9 mouse cellular contexts compared by ENCODE assay signal in the genomic region with DNA sequence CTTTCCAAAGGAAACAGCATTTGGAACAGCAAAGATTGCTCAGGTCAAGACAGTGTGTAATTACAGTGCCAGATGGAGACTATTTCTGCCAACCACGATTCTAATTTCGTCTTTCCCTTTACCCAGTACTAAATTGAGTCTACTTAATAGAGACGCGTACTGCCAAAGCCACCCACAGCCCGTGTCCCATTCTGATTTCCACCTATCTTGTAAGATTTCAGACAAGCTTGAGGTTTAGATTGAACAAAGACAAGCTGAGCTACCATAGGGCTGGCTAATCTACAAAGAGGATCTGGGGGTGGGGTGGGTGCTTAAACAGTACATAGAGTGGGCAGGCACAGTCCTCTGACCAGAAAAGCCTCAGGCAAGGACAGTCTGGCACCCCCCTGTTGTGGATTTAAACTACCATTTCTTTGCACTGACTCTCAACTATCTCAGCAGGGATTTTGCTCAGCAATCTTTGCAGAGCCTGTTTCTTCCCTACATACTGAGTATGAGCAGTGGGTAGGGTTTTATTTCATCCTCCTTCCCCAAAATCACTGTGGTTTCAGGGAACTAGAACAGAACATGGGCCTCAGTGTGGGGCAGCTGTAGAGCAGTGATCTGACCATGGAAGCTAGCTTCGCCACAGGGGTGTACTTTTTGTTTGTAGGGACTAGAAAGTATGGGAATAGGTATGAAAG. TPM values are rescaled to one million over a fixed set of nuclear protein-coding genes. Genes with fewer than 3 reads are reported as not detected.
DNase-seq lines count a peak whose midpoint lies in the region; ATAC-seq lines count a peak whose summit lies in the region.
"Had no signal": no experiment of that assay in that cellular context is flagged by ENCODE, and none has a peak within 500 bp of the region (broad histone marks: within the 10 kb centered on the region; RNA-seq: fewer than 3 reads in every experiment).

No protein-coding gene starts in this region.

- H3K9ac ChIP-seq in forebrain, embryonic 11.5 days (ENCODE audit: low read length) = no peak overlapping the region
- no peak overlapping the region for H3K9ac ChIP-seq in kidney, embryonic 14.5 days (ENCODE audit: low read depth, low read length)
- H3K9ac ChIP-seq: heart, embryonic 15.5 days had no signal

- no peak overlapping the region for H3K27ac ChIP-seq in forebrain, embryonic 11.5 days (ENCODE audit: low read depth, low read length)
- no peak overlapping the region for H3K27ac ChIP-seq in forebrain, embryonic 10.5 days
- H3K27ac ChIP-seq in kidney, embryonic 14.5 days (ENCODE audit: low read depth, low read length) = no peak overlapping the region
- H3K27ac ChIP-seq: heart, embryonic 15.5 days had no signal

- 64% methylated on average over 6 of the region's 6 CpGs for WGBS in forebrain, embryonic 11.5 days
- 67% methylated on average over 6 of the region's 6 CpGs for WGBS in forebrain, embryonic 10.5 days
- 85% methylated on average over 6 of the region's 6 CpGs for WGBS in kidney, embryonic 14.5 days

- DNase-seq in forebrain, embryonic 11.5 days (ENCODE audit: low spot score) = peak; percentile 37
- DNase-seq in forebrain, embryonic 10.5 days (ENCODE audit: extremely low spot score, low spot score) = no peak
- DNase-seq in right cerebral cortex, adult 2 months (ENCODE audit: low spot score in 2 of 2) = peak; percentile 45 to 48
- no peak for DNase-seq in right cerebral cortex, postnatal 4 days
- DNase-seq in layer of hippocampus, postnatal 14 days (ENCODE audit: low spot score in 2 of 2) = peak; percentile 29 to 45
- peak; percentile 72 for DNase-seq in telencephalon, adult 2 months (ENCODE audit: low read depth, low spot score)
- no peak for DNase-seq in adrenal gland, postnatal 25 days

- H3K9me3 ChIP-seq in forebrain, embryonic 11.5 days (ENCODE audit: control insufficient read depth, low read length) = no peaks in the 10 kb centered on the region
- H3K9me3 ChIP-seq in forebrain, embryonic 10.5 days = no peaks in the 10 kb centered on the region
- no peaks in the 10 kb centered on the region for H3K9me3 ChIP-seq in kidney, embryonic 14.5 days (ENCODE audit: control insufficient read depth, low read length)
- H3K9me3 ChIP-seq: heart, embryonic 15.5 days had no signal

- no peak overlapping the region for H3K4me3 ChIP-seq in forebrain, embryonic 11.5 days (ENCODE audit: low read depth, low read length)
- no peak overlapping the region for H3K4me3 ChIP-seq in forebrain, embryonic 10.5 days
- H3K4me3 ChIP-seq in kidney, embryonic 14.5 days (ENCODE audit: low read length) = no peak overlapping the region

- H3K27me3 ChIP-seq in forebrain, embryonic 11.5 days (ENCODE audit: control insufficient read depth, insufficient read depth, low read length) = no peaks in the 10 kb centered on the region
- no peaks in the 10 kb centered on the region for H3K27me3 ChIP-seq in forebrain, embryonic 10.5 days (ENCODE audit: poor library complexity, severe bottlenecking)
- no peaks in the 10 kb centered on the region for H3K27me3 ChIP-seq in kidney, embryonic 14.5 days (ENCODE audit: control insufficient read depth, insufficient read depth, low read length)

- no peaks in the 10 kb centered on the region for H3K36me3 ChIP-seq in forebrain, embryonic 11.5 days (ENCODE audit: control insufficient read depth, insufficient read depth, low read length)
- H3K36me3 ChIP-seq in forebrain, embryonic 10.5 days (replicated peaks) = no peaks in the 10 kb centered on the region
- no peaks in the 10 kb centered on the region for H3K36me3 ChIP-seq in kidney, embryonic 14.5 days (ENCODE audit: control insufficient read depth, insufficient read depth, low read length)
- H3K36me3 ChIP-seq: heart, embryonic 15.5 days had no signal

- no peak overlapping the region for H3K4me2 ChIP-seq in forebrain, embryonic 11.5 days (ENCODE audit: low read depth, low read length, severe bottlenecking)
- no peak overlapping the region for H3K4me2 ChIP-seq in kidney, embryonic 14.5 days (replicated peaks; ENCODE audit: low read depth, low read length)

- no peak for ATAC-seq in forebrain, embryonic 11.5 days (replicated peaks; ENCODE audit: low FRiP score)
- ATAC-seq in kidney, embryonic 14.5 days (ENCODE audit: low FRiP score, low TSS enrichment) = no peak

- H3K4me1 ChIP-seq in forebrain, embryonic 11.5 days (replicated peaks; ENCODE audit: control insufficient read depth, insufficient read depth, low read length) = peaks cover 5% of the 10 kb centered on the region; the same call in 1 of the 2 replicates
- H3K4me1 ChIP-seq in forebrain, embryonic 10.5 days = peaks cover 26% of the 10 kb centered on the region
- H3K4me1 ChIP-seq in kidney, embryonic 14.5 days (ENCODE audit: control insufficient read depth, insufficient read depth, low read length) = 0 out of 2 replicates have a peak, but pooled peaks cover 3% of the 10 kb centered on the region

RNA-seq across cellular contexts. Expression of a gene that starts 44.4 kb away (rescaled TPM):
- polyA plus RNA-seq in forebrain, embryonic 11.5 days (2014; fragmentation: Nextera tagmentation; extraction: Ambion mirVana) = 2.6 and 2.9 TPM in 2 replicates
- 2.8 and 3.1 TPM in 2 replicates for polyA plus RNA-seq in forebrain, embryonic 10.5 days (2016; fragmentation: Nextera tagmentation; extraction: Ambion mirVana)
- total RNA-seq in layer of hippocampus, postnatal 14 days (2021) = 1 to 10 TPM; 1.5 to 2.5 TPM
- 1.4 and 2.9 TPM in 2 replicates for total RNA-seq in adrenal gland, postnatal 25 days (2021)
- 2.5 and 2.8 TPM in 2 replicates for polyA plus RNA-seq in kidney, embryonic 14.5 days (2014; fragmentation: Nextera tagmentation; extraction: Ambion mirVana)

Comparison
In these comparisons a context has a peak if more than half of its experiments do, and no peak if none do; other contexts are left out.
1. DNase-seq: peak in forebrain, embryonic 11.5 days (single experiment), right cerebral cortex, adult 2 months (2 of 2), layer of hippocampus, postnatal 14 days (2 of 2) and telencephalon, adult 2 months (single experiment); none in forebrain, embryonic 10.5 days (single experiment), right cerebral cortex, postnatal 4 days (single experiment) and adrenal gland, postnatal 25 days (single experiment).